Mouse (Mus musculus) hindbrain, embryonic 11.5 days (tissue): ENCODE results near the gene Lrg1. TPM values are rescaled to one million over a fixed set of nuclear protein-coding genes. Genes with fewer than 3 reads are reported as not detected.
A peak's percentile ranks its signal among the peaks of the same experiment; 100 is the strongest.

Experiments
- ATAC-seq: fragments of 200-750 bp; cut with Nextera tagmentation; 2 replicates; pipeline ENCODE4 v1.8.0; 2017; ENCODE audit warnings: mild to moderate bottlenecking, moderate TSS enrichment, moderate library complexity; ENCODE audit not compliant: low FRiP score
- DNase-seq: peaks from one replicate; pipeline ENCODE4 v3.0.0-alpha.2; 2015; ENCODE audit warnings: low spot score
- H3K27ac ChIP-seq: fragments of 300-500 bp; sonication (generic); 2 replicates; pipeline ENCODE4 v1.5.1; 2014; ENCODE audit warnings: mild to moderate bottlenecking, low read depth, low read length
- H3K27me3 ChIP-seq: fragments of 300-500 bp; sonication (generic); 2 replicates; pipeline ENCODE4 v1.6.1; 2014; ENCODE audit warnings: mild to moderate bottlenecking, low read length, moderate library complexity, mixed read lengths; ENCODE audit not compliant: control insufficient read depth, insufficient read depth
- H3K36me3 ChIP-seq: fragments of 300-500 bp; sonication (generic); 2 replicates; pipeline ENCODE4 v1.6.1; 2014; ENCODE audit warnings: mild to moderate bottlenecking, low read length, moderate library complexity, mixed read lengths; ENCODE audit not compliant: control insufficient read depth, insufficient read depth
- H3K4me1 ChIP-seq: fragments of 300-500 bp; sonication (generic); replicated peaks from 2 replicates; pipeline ENCODE4 v1.6.1; 2014; ENCODE audit warnings: low read length, mixed read lengths; ENCODE audit not compliant: control insufficient read depth, insufficient read depth
- H3K4me2 ChIP-seq: fragments of 300-500 bp; sonication (generic); replicated peaks from 2 replicates; pipeline ENCODE4 v1.6.1; 2014; ENCODE audit warnings: mild to moderate bottlenecking, low read depth, low read length
- H3K4me3 ChIP-seq: fragments of 300-500 bp; sonication (generic); 2 replicates; pipeline ENCODE4 v1.5.1; 2014; ENCODE audit warnings: low read depth, low read length
- H3K9ac ChIP-seq: fragments of 300-500 bp; sonication (generic); 2 replicates; pipeline ENCODE4 v1.6.1; 2014; ENCODE audit warnings: low read depth, low read length
- H3K9me3 ChIP-seq: fragments of 300-500 bp; sonication (generic); 2 replicates; pipeline ENCODE4 v1.6.1; 2016; ENCODE audit warnings: low read length; ENCODE audit not compliant: control insufficient read depth
- WGBS: fragments of 180-500 bp; shearing (Covaris S2); extraction: QIAGEN DNeasy Blood & Tissue Kit; methylation state at CpG from one replicate; pipeline ENCODE4 v1.1.7; 2014; 5-methylcytosine and 5-hydroxymethylcytosine counted together
- polyA plus RNA-seq: library from polyadenylated mRNA; unstranded; fragments of >200 nt; fragmentation: Nextera tagmentation; extraction: Ambion mirVana; gene quantifications from 2 replicates; pipeline ENCODE4 v1.2.1, GENCODE M21; 2014

The Lrg1 gene
- 0.21 TPM in 1 of 2 replicates, not detected in the other for polyA plus RNA-seq

GRCm38 (mm10) chr17:56121826-56122225 is at the start of gene Lrg1:
Lrg1 (minus strand) TSS chr17:56122001.
- WGBS: 59% methylated on average over 2 of the region's 2 CpGs
- Histone ChIP-seq H3K9me3 (peaks cover 5% of the 10 kb centered on the region; the same call in 1 of the 2 replicates), H3K27me3 (peaks cover 73% of the 10 kb centered on the region), H3K4me3 (no peak within 1 kb of the TSS), H3K36me3 (no peaks in the 10 kb centered on the region), H3K4me1 (peaks cover 3% of the 10 kb centered on the region; the same call in 1 of the 2 replicates), H3K27ac (no peak within 1 kb of the TSS), H3K4me2 (no peak within 1 kb of the TSS), H3K9ac (no peak within 1 kb of the TSS)
- DNase-seq (no peak), ATAC-seq (no peak)

DNA sequence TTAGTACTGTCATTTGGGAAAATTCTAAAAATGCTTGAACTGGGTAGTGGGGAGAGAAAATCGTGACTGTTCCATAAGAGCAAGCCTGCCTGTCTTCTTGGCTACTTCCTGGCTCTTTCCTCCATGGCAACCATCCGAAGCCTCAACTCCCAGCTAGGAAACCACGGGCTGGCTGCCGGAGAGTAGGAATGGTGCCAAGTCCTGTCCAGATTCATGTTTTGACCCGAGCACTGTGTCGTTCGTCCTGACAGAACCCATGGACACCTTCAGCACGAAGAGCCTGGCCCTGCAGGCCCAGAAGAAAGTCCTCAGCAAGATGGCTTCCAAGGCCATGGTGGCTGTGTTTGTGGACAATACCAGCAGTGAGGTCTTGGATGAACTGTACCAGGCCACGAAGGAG is 49.7 kb upstream of the Lrg1 start:
- H3K4me3 ChIP-seq: no peak overlapping the region
- no peaks in the 10 kb centered on the region for H3K36me3 ChIP-seq
- H3K9ac ChIP-seq: no peak overlapping the region
- no peaks in the 10 kb centered on the region for H3K9me3 ChIP-seq
- no peak overlapping the region for H3K27ac ChIP-seq
- ATAC-seq (no peak), DNase-seq (no peak)
- peaks cover 7% of the 10 kb centered on the region; the same call in 1 of the 2 replicates for H3K4me1 ChIP-seq
- H3K27me3 ChIP-seq: no peaks in the 10 kb centered on the region
- no peak overlapping the region for H3K4me2 ChIP-seq
- 86% methylated on average over 9 of the region's 9 CpGs for WGBS

DNA sequence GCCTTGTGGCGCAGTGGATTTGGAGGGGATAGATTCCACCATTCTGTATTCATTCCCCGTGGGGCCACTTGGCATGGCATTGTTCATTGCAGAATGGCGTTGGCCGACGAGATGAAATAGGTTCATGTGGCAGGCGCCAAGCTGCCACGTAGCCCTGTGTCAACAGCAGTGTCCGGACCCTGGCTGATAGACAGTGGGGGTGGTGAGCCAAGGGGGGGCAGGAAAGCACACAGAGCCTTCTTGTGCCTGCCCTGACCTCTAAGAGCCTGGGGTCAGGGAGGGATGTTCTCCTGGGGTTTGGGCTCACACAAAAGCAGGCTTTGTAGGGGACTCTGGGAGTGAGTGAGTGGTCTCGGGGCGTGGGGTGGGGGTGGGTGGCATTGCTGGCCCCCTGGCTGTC is 48.8 kb upstream of the Lrg1 start:
- peak; percentile 47 for DNase-seq
- Histone ChIP-seq H3K36me3 (no peaks in the 10 kb centered on the region), H3K27me3 (no peaks in the 10 kb centered on the region), H3K9me3 (no peaks in the 10 kb centered on the region), H3K4me3 (no peak overlapping the region), H3K4me1 (peaks cover 7% of the 10 kb centered on the region; the same call in 1 of the 2 replicates), H3K4me2 (no peak overlapping the region), H3K9ac (no peak overlapping the region), H3K27ac (peak overlapping the region; percentile 65)
- WGBS: 26% methylated on average over 10 of the region's 10 CpGs
- ATAC-seq: peak; percentile 67

- Histone ChIP-seq H3K36me3 (no peaks in the 10 kb centered on the region), H3K27me3 (no peaks in the 10 kb centered on the region), H3K9me3 (no peaks in the 10 kb centered on the region), H3K4me2 (no peak overlapping the region), H3K27ac (peak overlapping the region; percentile 65), H3K4me3 (no peak overlapping the region), H3K9ac (0 out of 2 replicates have a peak overlapping the region, but pooled peaks have one; percentile 19), H3K4me1 (peaks cover 7% of the 10 kb centered on the region; the same call in 1 of the 2 replicates)
- WGBS: 62% methylated on average over 6 of the region's 6 CpGs
- DNase-seq: no peak
- no peak for ATAC-seq
Measured at GRCm38 (mm10) chr17:56169830-56170229, 48.0 kb upstream of the Lrg1 start.

- no peak overlapping the region for H3K4me3 ChIP-seq
- DNase-seq (no peak), ATAC-seq (0 out of 2 replicates have a peak, but pooled peaks have one; percentile 6)
- 0 out of 2 replicates have a peak, but pooled peaks cover 2% of the 10 kb centered on the region for H3K27me3 ChIP-seq
- no peak overlapping the region for H3K4me2 ChIP-seq
- no peak overlapping the region for H3K9ac ChIP-seq
- peak overlapping the region; percentile 14 for H3K27ac ChIP-seq
- H3K36me3 ChIP-seq: no peaks in the 10 kb centered on the region
- H3K4me1 ChIP-seq: peaks cover 12% of the 10 kb centered on the region; the same call in 1 of the 2 replicates
- 53% methylated on average over 11 of the region's 11 CpGs for WGBS
- no peaks in the 10 kb centered on the region for H3K9me3 ChIP-seq
Measured at GRCm38 (mm10) chr17:56165671-56166070, 43.9 kb upstream of the Lrg1 start.

GRCm38 (mm10) chr17:56164510-56164909 is 42.7 kb upstream of the Lrg1 start:
- WGBS: 82% methylated on average over 3 of the region's 3 CpGs
- H3K27me3 ChIP-seq: 0 out of 2 replicates have a peak, but pooled peaks cover 2% of the 10 kb centered on the region
- no peaks in the 10 kb centered on the region for H3K36me3 ChIP-seq
- H3K9ac ChIP-seq: no peak overlapping the region
- no peak overlapping the region for H3K4me3 ChIP-seq
- DNase-seq (no peak), ATAC-seq (no peak)
- H3K4me1 ChIP-seq: peaks cover 7% of the 10 kb centered on the region; the same call in 1 of the 2 replicates
- H3K27ac ChIP-seq: no peak overlapping the region
- no peak overlapping the region for H3K4me2 ChIP-seq
- no peaks in the 10 kb centered on the region for H3K9me3 ChIP-seq

GRCm38 (mm10) chr17:56163523-56164102 is 41.8 kb upstream of the Lrg1 start:
- H3K36me3 ChIP-seq: no peaks in the 10 kb centered on the region
- no peak for ATAC-seq
- H3K4me3 ChIP-seq: no peak overlapping the region
- no peaks in the 10 kb centered on the region for H3K9me3 ChIP-seq
- no peak overlapping the region for H3K9ac ChIP-seq
- no peak for DNase-seq
- no peak overlapping the region for H3K27ac ChIP-seq
- peaks cover 7% of the 10 kb centered on the region; the same call in 1 of the 2 replicates for H3K4me1 ChIP-seq
- WGBS: 80% methylated on average over 6 of the region's 6 CpGs
- H3K4me2 ChIP-seq: no peak overlapping the region
- 0 out of 2 replicates have a peak, but pooled peaks cover 2% of the 10 kb centered on the region for H3K27me3 ChIP-seq

DNA sequence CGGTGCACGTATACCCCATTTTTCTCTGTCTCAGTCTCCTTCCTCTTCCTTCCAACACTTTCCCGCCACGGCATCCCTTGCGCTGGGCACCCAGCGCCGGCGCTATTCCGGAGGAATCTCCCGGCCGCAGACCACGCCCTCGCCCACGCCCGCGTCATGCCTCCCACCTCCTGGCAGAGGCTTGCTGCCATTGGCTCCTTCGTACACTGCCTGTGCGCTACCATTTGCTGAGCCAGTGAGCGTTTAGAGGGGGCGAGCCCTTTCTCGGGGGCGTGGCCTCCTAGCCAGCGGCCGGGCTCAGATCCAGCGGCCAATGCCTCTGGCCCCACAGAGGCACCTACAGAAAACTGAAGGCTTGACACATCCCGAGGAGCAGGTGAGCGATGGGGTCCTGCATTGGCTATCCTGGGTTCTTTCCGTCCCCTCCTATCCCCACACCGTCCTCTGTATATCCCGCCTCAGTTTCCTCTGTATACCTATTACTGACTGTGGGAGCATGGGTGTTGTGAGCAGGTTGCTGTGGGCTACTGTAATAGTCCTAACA is 40.5 kb upstream of the Lrg1 start, which contains the start of gene Tnfaip8l1:
TSS of gene Tnfaip8l1 (plus strand) at position 247 of the 544 bp plus-strand sequence.
- ATAC-seq: peak; percentile 95
- peak within 1 kb of the TSS; percentile 40 for H3K4me3 ChIP-seq
- H3K4me1 ChIP-seq: peaks cover 7% of the 10 kb centered on the region; the same call in 1 of the 2 replicates
- no peaks in the 10 kb centered on the region for H3K36me3 ChIP-seq
- H3K27ac ChIP-seq: no peak within 1 kb of the TSS
- no peaks in the 10 kb centered on the region for H3K9me3 ChIP-seq
- 1% methylated on average over 30 of the region's 30 CpGs for WGBS
- peak within 1 kb of the TSS; percentile 49 for H3K4me2 ChIP-seq
- peak within 1 kb of the TSS; percentile 56 for H3K9ac ChIP-seq
- peak; percentile 91 for DNase-seq
- peaks cover 6% of the 10 kb centered on the region for H3K27me3 ChIP-seq
